Mouse (Mus musculus) liver, embryonic 13.5 days (tissue): ENCODE data around the gene Calhm3. TPM values are rescaled to one million over a fixed set of nuclear protein-coding genes. Genes with fewer than 3 reads are reported as not detected.
A peak's percentile ranks its signal among the peaks of the same experiment; 100 is the strongest.

Experiments
- ATAC-seq: fragments of 200-750 bp; cut with Nextera tagmentation; 2 replicates; pipeline ENCODE4 v1.8.0; 2017; ENCODE audit warnings: low read depth, mild to moderate bottlenecking, moderate number of reproducible peaks, moderate library complexity
- DNase-seq: peaks from one replicate; pipeline ENCODE4 v3.0.0; 2022
- H3K27ac ChIP-seq: fragments of 300-500 bp; sonication (generic); 2 replicates; pipeline ENCODE4 v1.5.1; 2015; ENCODE audit warnings: moderate library complexity, mild to moderate bottlenecking, inconsistent platforms
- H3K27me3 ChIP-seq: fragments of 300-500 bp; sonication (generic); 2 replicates; pipeline ENCODE4 v1.6.1; 2015; ENCODE audit warnings: mild to moderate bottlenecking, inconsistent platforms
- H3K36me3 ChIP-seq: fragments of 300-500 bp; sonication (generic); 2 replicates; pipeline ENCODE4 v1.6.1; 2015; ENCODE audit warnings: mild to moderate bottlenecking, inconsistent platforms
- H3K4me1 ChIP-seq: fragments of 300-500 bp; sonication (generic); replicated peaks from 2 replicates; pipeline ENCODE4 v1.6.1; 2015; ENCODE audit warnings: inconsistent platforms
- H3K4me2 ChIP-seq: fragments of 300-500 bp; sonication (generic); 2 replicates; pipeline ENCODE4 v1.6.1; 2015; ENCODE audit warnings: inconsistent platforms, mild to moderate bottlenecking, moderate library complexity
- H3K4me3 ChIP-seq: fragments of 300-500 bp; sonication (generic); replicated peaks from 2 replicates; pipeline ENCODE4 v1.5.1; 2015; ENCODE audit warnings: mild to moderate bottlenecking, inconsistent platforms
- H3K9ac ChIP-seq: fragments of 300-500 bp; sonication (generic); 2 replicates; pipeline ENCODE4 v1.6.1; 2015; ENCODE audit warnings: mild to moderate bottlenecking, inconsistent platforms
- H3K9me3 ChIP-seq: fragments of 300-500 bp; sonication (generic); replicated peaks from 2 replicates; pipeline ENCODE4 v1.6.1; 2016; ENCODE audit warnings: inconsistent platforms
- WGBS: fragments of 180-500 bp; shearing (Covaris S2); methylation state at CpG from one replicate; pipeline ENCODE4 v1.1.7; 2015; ENCODE audit not compliant: insufficient replicate concordance; 5-methylcytosine and 5-hydroxymethylcytosine counted together
- polyA plus RNA-seq: library from polyadenylated mRNA; unstranded; fragments of >200 nt; fragmentation: Nextera tagmentation; extraction: Ambion mirVana; gene quantifications from 2 replicates; pipeline ENCODE4 v1.2.1, GENCODE M21; 2015

Gene Calhm3
- polyA plus RNA-seq, 1 experiment from 2014 or later = not detected

- ATAC-seq (no peak), DNase-seq (no peak)
- Histone ChIP-seq H3K27ac (no peak overlapping the region), H3K36me3 (no peaks in the 10 kb centered on the region), H3K4me1 (peaks cover 4% of the 10 kb centered on the region; the same call in 1 of the 2 replicates), H3K9me3 (peaks cover 4% of the 10 kb centered on the region; the same call in 1 of the 2 replicates), H3K9ac (no peak overlapping the region), H3K27me3 (peaks cover 27% of the 10 kb centered on the region), H3K4me2 (no peak overlapping the region), H3K4me3 (no peak overlapping the region)
- 48% methylated on average over 8 of the region's 8 CpGs for WGBS
These were observed 26.7 kb upstream of the Calhm3 start for GRCm38 (mm10) chr19:47184221-47184620.

DNA sequence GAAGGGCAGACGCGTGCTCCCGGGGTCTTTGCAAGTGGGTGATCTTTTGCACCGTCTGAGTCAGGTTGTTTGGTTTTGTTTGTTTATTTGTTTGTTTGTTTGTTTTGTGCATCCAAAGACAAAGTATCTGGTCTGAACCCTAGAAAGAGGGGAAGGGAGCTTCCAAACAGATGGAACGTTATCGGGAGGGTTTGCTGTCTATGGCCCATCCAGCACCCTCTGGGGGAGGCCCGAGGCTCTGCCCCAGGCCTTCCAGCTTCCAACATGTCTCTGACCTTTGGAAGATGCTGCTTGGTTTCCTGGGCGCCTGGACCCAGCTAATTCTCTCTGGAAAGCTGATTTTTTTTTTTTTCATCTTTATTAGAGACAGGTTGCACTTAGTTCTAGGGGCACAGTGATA is 22.4 kb upstream of the Calhm3 start:
- H3K27ac ChIP-seq = no peak overlapping the region
- H3K4me3 ChIP-seq = no peak overlapping the region
- H3K9ac ChIP-seq = no peak overlapping the region
- peaks cover 60% of the 10 kb centered on the region for H3K27me3 ChIP-seq
- H3K4me2 ChIP-seq = 0 out of 2 replicates have a peak overlapping the region, but pooled peaks have one; percentile 75
- ATAC-seq = no peak
- no peaks in the 10 kb centered on the region for H3K36me3 ChIP-seq
- H3K4me1 ChIP-seq = peaks cover 9% of the 10 kb centered on the region; the same call in 1 of the 2 replicates
- no peak for DNase-seq
- peaks cover 4% of the 10 kb centered on the region; the same call in 1 of the 2 replicates for H3K9me3 ChIP-seq
- WGBS = 17% methylated on average over 8 of the region's 8 CpGs

DNA sequence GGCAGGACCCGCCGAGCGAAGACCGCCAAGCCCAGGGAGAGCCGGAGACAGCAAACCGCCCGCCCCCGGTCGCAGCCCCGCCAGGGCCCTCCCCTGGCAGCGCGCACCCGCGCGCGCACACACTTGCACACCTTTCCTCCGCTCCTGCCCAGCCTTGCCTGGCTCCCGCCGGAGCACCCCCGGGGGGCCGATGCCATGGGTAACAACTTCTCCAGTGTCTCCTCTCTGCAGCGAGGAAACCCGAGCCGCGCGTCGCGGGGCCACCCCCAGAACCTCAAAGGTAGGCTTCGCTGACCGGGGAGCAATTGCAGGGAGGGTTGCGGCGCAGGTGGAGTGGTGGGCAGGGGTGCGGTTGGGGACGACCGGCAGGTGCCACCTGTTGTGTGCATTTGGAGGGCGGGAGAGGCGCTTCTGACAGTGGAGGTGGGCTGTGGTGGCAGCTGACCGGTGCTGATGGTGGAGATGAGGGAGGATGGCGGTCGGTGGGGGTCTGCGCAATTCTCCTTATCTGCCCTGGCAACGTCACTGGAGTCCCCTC is 21.8 kb upstream of the Calhm3 start:
- Histone ChIP-seq H3K4me2 (peak overlapping the region; percentile 75), H3K4me3 (peak overlapping the region; percentile 57), H3K36me3 (no peaks in the 10 kb centered on the region), H3K4me1 (peaks cover 9% of the 10 kb centered on the region; the same call in 1 of the 2 replicates), H3K9ac (peak overlapping the region; percentile 39), H3K27ac (no peak overlapping the region), H3K9me3 (peaks cover 4% of the 10 kb centered on the region; the same call in 1 of the 2 replicates), H3K27me3 (peaks cover 60% of the 10 kb centered on the region)
- WGBS = under 1% methylated on average over 42 of the region's 42 CpGs
- ATAC-seq (no peak), DNase-seq (no peak)

DNA sequence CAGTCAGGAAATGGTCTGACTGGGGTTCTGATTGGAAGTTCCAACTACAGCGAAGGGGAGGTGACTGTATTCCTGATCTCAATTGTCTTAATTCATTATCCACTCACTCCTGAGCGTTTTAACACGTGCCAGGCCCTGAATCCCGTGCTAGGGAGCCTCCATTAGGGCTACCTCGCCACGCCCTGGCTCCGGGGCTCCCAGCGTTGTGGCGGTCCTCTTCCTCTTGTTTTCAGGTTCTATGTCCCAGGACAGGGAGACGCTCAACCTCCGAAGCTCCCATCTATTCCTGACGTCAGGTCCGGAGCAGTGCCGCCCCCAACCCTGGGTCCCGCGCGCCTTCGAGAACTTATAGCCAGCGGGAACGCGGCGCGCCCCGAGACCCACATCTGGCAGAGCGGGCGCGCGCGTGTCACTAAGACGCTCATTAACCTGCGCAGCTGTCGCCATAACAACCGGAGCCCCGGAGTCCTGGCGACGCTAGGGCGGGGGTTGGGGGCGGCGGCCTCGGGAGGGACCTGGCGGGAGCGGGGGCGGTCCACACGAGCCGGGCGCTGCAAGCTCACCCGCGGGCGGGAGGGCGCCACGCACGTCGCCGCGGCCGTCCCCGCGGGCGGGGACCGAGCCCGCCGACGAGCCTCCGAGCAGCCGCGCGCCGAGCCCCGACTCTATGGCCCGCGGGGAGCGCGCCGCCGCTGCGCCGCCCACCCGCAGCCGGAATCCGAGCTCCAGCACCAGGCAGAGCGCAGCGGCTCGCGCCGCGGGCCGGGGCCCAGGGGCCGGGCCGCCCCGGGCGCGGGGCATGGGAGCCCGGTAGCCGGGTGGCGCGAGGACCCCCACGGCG is 21.1 kb upstream of the Calhm3 start, which contains the start of gene Neurl1a:
Neurl1a (plus strand) TSS at position 390 of the 841 bp plus-strand sequence.
- Histone ChIP-seq H3K4me3 (peak within 1 kb of the TSS; percentile 57), H3K27me3 (peaks cover 60% of the 10 kb centered on the region), H3K4me2 (peak within 1 kb of the TSS; percentile 75), H3K36me3 (no peaks in the 10 kb centered on the region), H3K9me3 (peaks cover 4% of the 10 kb centered on the region; the same call in 1 of the 2 replicates), H3K9ac (peak within 1 kb of the TSS; percentile 39), H3K4me1 (peaks cover 9% of the 10 kb centered on the region; the same call in 1 of the 2 replicates), H3K27ac (no peak within 1 kb of the TSS)
- WGBS = under 1% methylated on average over 82 of the region's 98 CpGs
- no peak for ATAC-seq
- no peak for DNase-seq

DNA sequence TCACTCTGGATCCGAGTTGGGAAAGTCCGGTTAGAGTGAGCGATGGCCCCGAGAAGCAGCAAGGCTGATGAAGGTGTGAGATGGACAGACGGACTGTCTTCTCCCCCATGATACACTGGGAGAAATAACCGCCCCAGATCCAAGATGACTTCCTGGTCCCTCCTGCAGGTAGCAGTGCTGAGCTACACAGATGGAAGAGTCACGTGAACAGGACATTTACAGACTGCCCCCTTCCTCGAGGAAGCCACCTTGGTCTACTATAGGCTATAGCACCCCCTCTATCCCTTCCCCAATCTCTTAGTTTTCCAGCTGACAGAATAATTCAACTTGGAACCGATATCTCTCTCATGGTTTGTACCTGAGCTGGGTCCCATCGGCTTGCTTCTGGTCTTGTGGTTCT is 20.4 kb upstream of the Calhm3 start:
- no peak for DNase-seq
- peak overlapping the region; percentile 57; the same call in 1 of the 2 replicates for H3K4me3 ChIP-seq

GRCm38 (mm10) chr19:47176916-47177505 is 19.4 kb upstream of the Calhm3 start:
- Histone ChIP-seq H3K9me3 (peaks cover 4% of the 10 kb centered on the region; the same call in 1 of the 2 replicates), H3K4me3 (no peak overlapping the region), H3K27ac (no peak overlapping the region), H3K36me3 (no peaks in the 10 kb centered on the region), H3K9ac (no peak overlapping the region), H3K4me1 (peaks cover 9% of the 10 kb centered on the region; the same call in 1 of the 2 replicates), H3K4me2 (no peak overlapping the region), H3K27me3 (peaks cover 60% of the 10 kb centered on the region)
- WGBS = 56% methylated on average over 2 of the region's 2 CpGs
- ATAC-seq (no peak), DNase-seq (no peak)

More for the DNA sequence above, 20.4 kb upstream of the Calhm3 start:
- Histone ChIP-seq H3K27ac (no peak overlapping the region), H3K9ac (no peak overlapping the region), H3K4me1 (peaks cover 9% of the 10 kb centered on the region; the same call in 1 of the 2 replicates), H3K9me3 (peaks cover 4% of the 10 kb centered on the region; the same call in 1 of the 2 replicates), H3K27me3 (peaks cover 60% of the 10 kb centered on the region), H3K4me2 (peak overlapping the region; percentile 75), H3K36me3 (no peaks in the 10 kb centered on the region)
- 18% methylated on average over 10 of the region's 10 CpGs for WGBS
- ATAC-seq = no peak

- Histone ChIP-seq H3K27me3 (peaks cover 46% of the 10 kb centered on the region), H3K4me1 (peaks cover 9% of the 10 kb centered on the region; the same call in 1 of the 2 replicates), H3K4me2 (no peak overlapping the region), H3K9ac (no peak overlapping the region), H3K36me3 (no peaks in the 10 kb centered on the region), H3K4me3 (no peak overlapping the region), H3K27ac (no peak overlapping the region), H3K9me3 (no peaks in the 10 kb centered on the region)
- DNase-seq = no peak
- 43% methylated on average over 2 of the region's 2 CpGs for WGBS
- ATAC-seq = no peak
These were observed 17.9 kb upstream of the Calhm3 start for GRCm38 (mm10) chr19:47175472-47175871.

GRCm38 (mm10) chr19:47174515-47174914 is 17.0 kb upstream of the Calhm3 start:
- no peaks in the 10 kb centered on the region for H3K9me3 ChIP-seq
- peaks cover 36% of the 10 kb centered on the region for H3K27me3 ChIP-seq
- H3K36me3 ChIP-seq = no peaks in the 10 kb centered on the region
- H3K9ac ChIP-seq = no peak overlapping the region
- DNase-seq (no peak), ATAC-seq (no peak)
- H3K4me1 ChIP-seq = peaks cover 9% of the 10 kb centered on the region; the same call in 1 of the 2 replicates
- WGBS = 42% methylated on average over 3 of the region's 3 CpGs
- H3K27ac ChIP-seq = no peak overlapping the region
- no peak overlapping the region for H3K4me2 ChIP-seq
- H3K4me3 ChIP-seq = no peak overlapping the region

GRCm38 (mm10) chr19:47168793-47169412 is 11.3 kb upstream of the Calhm3 start:
- Histone ChIP-seq H3K4me1 (no peaks in the 10 kb centered on the region), H3K27ac (no peak overlapping the region), H3K9me3 (no peaks in the 10 kb centered on the region), H3K27me3 (peaks cover 5% of the 10 kb centered on the region; the same call in 1 of the 2 replicates), H3K4me3 (peak overlapping the region; percentile 27), H3K36me3 (no peaks in the 10 kb centered on the region), H3K4me2 (peak overlapping the region; percentile 57), H3K9ac (no peak overlapping the region)
- peak; percentile 61 for DNase-seq
- no peak for ATAC-seq
- WGBS = 18% methylated on average over 11 of the region's 11 CpGs

DNA sequence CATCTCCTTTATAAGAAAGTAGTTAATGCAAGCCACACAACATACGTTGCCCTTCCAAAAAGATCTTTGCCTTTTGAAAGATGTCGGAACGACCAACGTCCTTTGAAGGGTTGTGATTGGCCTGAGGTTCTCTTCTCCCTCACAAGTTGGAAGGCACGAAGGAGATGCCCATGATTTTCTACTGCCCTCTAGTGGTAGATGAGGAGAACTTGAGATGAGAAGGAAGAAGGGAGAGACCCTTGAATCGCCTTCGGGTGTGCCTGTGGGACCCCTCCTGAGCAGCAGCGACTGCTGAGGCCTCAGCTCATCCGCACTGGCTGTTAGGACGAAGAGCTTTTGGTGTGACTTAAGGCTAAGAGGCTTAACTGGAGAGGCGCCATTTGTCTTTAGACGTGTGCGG is 10.7 kb upstream of the Calhm3 start:
- Histone ChIP-seq H3K27me3 (peaks cover 5% of the 10 kb centered on the region; the same call in 1 of the 2 replicates), H3K9me3 (no peaks in the 10 kb centered on the region), H3K36me3 (no peaks in the 10 kb centered on the region), H3K9ac (no peak overlapping the region), H3K4me2 (peak overlapping the region; percentile 57), H3K27ac (no peak overlapping the region), H3K4me3 (peak overlapping the region; percentile 27), H3K4me1 (no peaks in the 10 kb centered on the region)
- WGBS = 6% methylated on average over 13 of the region's 13 CpGs
- ATAC-seq = no peak
- DNase-seq = no peak
